Mouse (Mus musculus): Measurements from ENCODE around the gene Adamts17.

- TF ChIP-seq TAL1 (IDR thresholded peaks at IDR 0.05; ENCODE audit: low read length) = no peak
- no peak for TF ChIP-seq GATA1 (IDR thresholded peaks at IDR 0.05; ENCODE audit: low read length)
Measured at GRCm38 (mm10) chr7:67055510-67055909, 216.0 kb downstream of the Adamts17 start.
